Mouse (Mus musculus) common myeloid progenitor, adult 5-6 weeks (primary cell): Measurements from ENCODE around the gene Sptssb. TPM values are rescaled to one million over a fixed set of nuclear protein-coding genes. Genes with fewer than 3 reads are reported as not detected.
A peak's percentile ranks its signal among the peaks of the same experiment; 100 is the strongest.

Source experiments
- ATAC-seq: replicated peaks from 2 replicates; pipeline ENCODE4 v1.8.0; 2016; ENCODE audit warnings: low read depth, mild to moderate bottlenecking, moderate TSS enrichment, inconsistent platforms; ENCODE audit not compliant: poor library complexity, severe bottlenecking
- total RNA-seq: library from RNA; stranded (forward); fragments of 200-1000, 187-1606 nt; gene quantifications from 2 replicates; pipeline ENCODE4 v1.2.3, GENCODE M21; 2017

Gene Sptssb
- total RNA-seq, result not detected in 2 replicates

GRCm38 (mm10) chr3:69859858-69860588, at the start of gene Sptssb:
Sptssb (minus strand) TSS chr3:69859940.
- ATAC-seq, result peak; percentile 70

DNA sequence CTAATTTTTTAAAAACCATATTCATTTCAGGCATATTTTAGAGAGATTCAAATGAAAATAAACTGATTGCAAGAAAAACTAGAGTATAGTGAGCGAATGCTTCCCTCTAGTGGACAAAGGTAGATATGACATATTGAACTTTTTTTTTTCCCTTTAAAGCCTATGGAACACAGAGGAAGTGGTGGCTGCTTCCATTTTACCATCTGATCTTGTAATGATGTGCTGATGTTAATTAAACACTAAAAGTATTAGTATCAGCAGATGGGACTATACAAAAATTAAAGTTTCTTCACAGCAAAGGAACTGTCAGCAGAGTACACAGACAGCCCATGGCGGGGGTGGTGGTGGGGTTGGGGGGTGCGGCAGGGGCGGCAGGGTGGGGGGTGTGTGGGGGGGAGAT, 48.3 kb upstream of the Sptssb start:
- ATAC-seq, result peak; percentile 82

DNA sequence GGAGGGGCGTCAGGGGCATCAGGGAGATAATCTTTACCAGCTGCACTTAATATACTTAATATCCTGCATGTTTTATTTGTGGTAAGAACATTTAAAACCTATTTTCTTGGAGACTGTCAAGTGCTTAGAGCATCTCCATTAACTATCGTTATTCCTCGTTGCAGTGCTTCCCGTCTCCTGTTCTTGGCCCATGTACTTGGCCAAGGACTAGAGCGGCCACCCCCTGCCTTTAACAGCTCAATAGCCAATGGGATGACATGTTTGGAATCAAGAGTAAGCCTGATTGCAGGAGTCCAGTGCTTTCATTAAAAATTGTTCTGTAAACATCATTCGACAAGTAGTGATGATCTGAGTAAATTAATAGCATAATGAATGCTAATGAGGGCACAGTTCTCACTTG, 47.8 kb upstream of the Sptssb start:
- ATAC-seq, result no peak

GRCm38 (mm10) chr3:69902787-69903477, 43.2 kb upstream of the Sptssb start:
- no peak for ATAC-seq

GRCm38 (mm10) chr3:69902382-69902781, 42.6 kb upstream of the Sptssb start:
- ATAC-seq, result no peak

DNA sequence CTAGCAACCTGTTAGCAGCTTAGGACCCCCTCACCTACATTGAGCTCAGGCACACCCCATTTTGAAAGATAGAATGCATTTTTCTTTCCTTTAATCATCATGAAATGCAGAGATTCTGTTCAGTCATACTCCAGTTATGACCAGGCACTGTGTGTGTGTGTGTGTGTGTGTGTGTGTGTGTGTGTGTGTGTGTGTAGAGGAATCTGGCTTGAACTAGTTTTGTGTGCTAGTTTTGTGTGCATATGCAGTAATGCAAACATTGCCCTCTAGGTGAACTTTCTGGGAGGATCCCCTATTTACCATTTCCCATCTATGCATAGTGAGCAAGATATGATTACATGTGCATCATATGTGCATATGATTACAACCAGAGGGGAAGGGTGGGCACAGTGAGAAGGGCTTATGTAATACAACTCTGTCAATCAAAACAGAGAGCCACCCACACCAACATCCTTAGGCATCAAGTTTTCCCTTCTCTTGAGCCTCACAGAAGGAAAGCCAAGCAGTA, 42.2 kb upstream of the Sptssb start:
- ATAC-seq, result 0 out of 2 replicates have a peak, but pooled peaks have one; percentile 18

DNA sequence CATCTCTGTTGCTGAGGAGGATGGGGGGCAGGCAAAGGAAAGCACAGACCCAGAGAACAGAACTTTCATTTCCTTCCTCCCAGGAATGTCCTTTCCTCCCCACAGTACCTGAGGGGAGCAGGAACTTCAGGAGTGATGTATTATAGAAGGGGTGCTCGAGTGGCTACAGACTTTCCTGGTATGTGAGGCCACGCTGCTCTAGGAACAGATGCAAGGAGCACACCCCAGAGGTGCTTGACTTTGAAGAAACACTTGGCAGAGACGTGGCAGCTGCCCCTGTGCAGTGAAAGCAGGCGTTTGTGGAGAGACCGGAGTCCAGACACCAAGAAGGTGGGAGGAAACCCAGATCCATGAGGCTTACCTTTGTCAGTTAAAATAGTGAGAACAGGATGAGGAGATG, 40.6 kb upstream of the Sptssb start:
- no peak for ATAC-seq

DNA sequence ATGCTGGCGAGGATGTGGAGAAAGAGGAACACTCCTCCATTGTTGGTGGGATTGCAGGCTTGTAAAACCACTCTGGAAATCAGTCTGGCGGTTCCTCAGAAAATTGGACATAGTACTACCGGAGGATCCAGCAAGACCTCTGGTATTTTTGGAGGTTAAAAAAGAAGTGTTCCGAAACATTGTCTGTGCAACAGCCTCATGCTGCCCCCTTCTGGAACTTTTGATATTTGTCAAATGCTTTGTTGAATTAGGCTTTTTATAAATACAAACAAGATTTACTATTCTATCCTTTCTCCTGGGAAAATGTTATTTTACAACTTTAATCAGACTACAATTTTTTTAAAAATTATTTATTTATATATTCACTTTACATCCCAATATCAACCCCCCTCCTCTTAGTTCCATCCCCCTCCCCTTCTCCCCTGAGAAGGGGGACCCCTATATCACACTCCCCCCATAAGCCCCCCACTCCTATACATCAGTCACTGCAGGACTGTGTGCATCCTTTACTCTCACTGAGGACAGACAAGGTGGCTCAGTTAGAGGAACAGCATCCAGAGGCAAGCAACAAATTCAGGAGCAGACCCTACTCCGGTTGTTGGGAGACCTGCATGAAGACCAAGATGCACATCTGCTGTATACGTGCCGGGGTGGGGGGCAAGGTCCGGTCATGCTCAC, 38.3 kb upstream of the Sptssb start:
- ATAC-seq, result peak; percentile 52; the same call in 1 of the 2 replicates

GRCm38 (mm10) chr3:69895516-69895915, 35.8 kb upstream of the Sptssb start:
- ATAC-seq, result no peak

DNA sequence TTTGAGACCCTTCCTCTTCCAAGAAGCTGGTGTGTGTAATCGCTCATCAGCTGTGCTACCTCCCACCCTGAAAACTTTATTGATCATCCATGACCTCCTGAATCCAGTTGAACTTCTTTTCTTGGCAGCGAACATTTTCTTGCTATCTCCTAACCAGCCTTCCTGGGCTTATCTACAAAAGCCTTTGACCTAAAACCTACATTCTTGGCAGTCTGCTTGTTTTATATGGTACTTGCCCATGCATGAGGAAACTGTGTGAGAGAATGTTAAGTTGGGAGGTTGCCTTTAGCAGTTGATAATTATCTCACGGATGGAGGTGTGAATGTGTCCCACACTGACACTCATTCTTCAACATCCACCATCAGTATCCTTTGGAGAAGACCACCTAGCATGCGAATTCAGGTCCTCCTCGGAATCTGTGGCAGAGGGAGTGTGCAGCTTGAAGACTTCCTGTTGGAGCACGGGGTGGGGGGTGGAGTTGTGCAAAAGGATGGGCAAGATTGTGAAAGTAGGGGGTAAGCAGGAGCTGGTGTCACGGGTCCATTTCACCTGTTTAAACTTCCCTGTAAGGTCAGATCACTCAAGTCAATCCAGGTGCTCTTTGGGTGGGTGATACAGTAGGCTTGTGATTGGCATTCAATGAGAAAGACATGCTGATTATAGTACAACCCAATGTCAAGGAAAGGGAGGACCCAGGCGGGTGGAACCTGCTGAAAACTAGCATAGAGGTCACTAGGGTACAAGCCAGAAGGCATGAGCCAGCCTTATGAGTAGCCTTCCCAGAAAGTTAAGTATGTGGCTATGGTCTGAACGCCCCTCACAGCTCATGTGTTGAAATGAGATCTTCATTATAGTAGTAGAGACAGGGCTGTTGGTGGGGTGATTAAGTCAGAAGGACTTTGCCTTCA, 32.7 kb upstream of the Sptssb start:
- no peak for ATAC-seq

GRCm38 (mm10) chr3:69885866-69886265, 26.1 kb upstream of the Sptssb start:
- ATAC-seq, result no peak

- ATAC-seq, result no peak
Measured at GRCm38 (mm10) chr3:69883710-69884109, 24.0 kb upstream of the Sptssb start.

- no peak for ATAC-seq
Measured at GRCm38 (mm10) chr3:69877538-69877937, 17.8 kb upstream of the Sptssb start.

- ATAC-seq, result peak; percentile 62
Measured at GRCm38 (mm10) chr3:69874721-69875120, 15.0 kb upstream of the Sptssb start.

- ATAC-seq, result 0 out of 2 replicates have a peak, but pooled peaks have one; percentile 17
Measured at GRCm38 (mm10) chr3:69872661-69873327, 13.1 kb upstream of the Sptssb start.

- no peak for ATAC-seq
Measured at GRCm38 (mm10) chr3:69871174-69871573, 11.4 kb upstream of the Sptssb start.

GRCm38 (mm10) chr3:69869702-69870101, 10.0 kb upstream of the Sptssb start:
- no peak for ATAC-seq

DNA sequence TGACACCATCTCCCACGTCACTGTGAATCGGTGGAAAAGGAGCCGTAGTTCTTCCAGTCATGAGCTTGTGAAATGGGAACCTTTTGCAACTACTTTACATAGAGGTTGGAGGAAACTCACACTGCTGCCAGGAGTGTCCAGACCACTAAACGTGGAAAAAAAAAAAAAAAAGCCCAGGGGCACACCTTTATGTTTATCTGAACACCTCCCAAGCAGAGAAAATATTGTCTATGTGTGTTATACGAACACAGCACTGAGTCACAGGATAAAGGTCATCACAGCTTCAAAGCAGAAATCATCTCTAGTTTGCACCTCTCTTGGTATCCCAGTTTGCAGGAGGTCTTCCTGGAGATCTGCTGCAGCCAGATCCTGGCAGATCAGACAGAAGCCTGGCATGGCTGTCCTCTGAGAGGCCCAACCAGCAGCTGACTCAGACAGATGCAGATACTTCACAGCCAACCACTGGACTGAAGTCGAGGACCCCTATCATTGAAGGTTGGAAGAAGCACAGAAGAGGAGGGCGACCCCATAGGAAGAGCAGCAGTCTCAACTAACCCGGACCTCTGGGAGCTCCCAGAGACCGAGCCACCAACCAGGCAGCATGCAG, 2.2 kb upstream of the Sptssb start:
- ATAC-seq, result no peak
